Mouse (Mus musculus) liver, adult 2 months (tissue): ENCODE data around the gene Ttc38.

Source experiments
- CTCF ChIP-seq: fragments of 200-500 bp; IDR thresholded peaks from 2 replicates; pipeline ENCODE4 v1.5.1; 2011; ENCODE audit warnings: low read depth, low read length, control low read depth
- POLR2A ChIP-seq: fragments of 200-500 bp; IDR thresholded peaks from 2 replicates; pipeline ENCODE4 v1.6.1; 2011; ENCODE audit warnings: low read length, control low read depth; ENCODE audit not compliant: insufficient read depth; ENCODE audit errors: extremely low read depth

DNA sequence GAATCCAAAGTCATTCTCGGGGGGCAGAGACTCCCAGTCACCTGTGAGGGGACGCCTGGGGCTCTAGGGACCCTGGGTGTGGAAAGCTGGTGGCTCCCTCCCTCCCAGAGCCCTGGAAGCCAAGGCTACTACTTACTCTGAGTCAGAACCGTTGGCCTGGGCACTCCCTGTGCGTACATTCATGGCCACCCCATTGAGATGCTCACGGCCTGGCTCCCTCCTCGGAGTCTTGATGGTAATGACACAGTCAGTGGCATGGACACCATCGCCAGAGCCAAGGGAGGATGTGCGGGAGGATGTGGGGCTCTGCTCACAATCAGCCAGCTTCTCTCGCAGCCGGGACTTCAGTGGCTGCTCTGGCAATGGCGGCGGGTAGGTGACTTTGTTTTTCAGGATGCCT, 68.7 kb downstream of the Ttc38 start:
- TF ChIP-seq CTCF (no peak), POLR2A (no peak)
